Mouse (Mus musculus): ENCODE results near the gene Gm5475. TPM values are rescaled to one million over a fixed set of nuclear protein-coding genes. Genes with fewer than 3 reads are reported as not detected.

Gm5475 gene
- polyA plus RNA-seq (2014; fragmentation: Illumina TruSeq; extraction: RNeasy Lipid Tissue Mini Kit (QIAGEN cat#74804); ENCODE audit: low read depth, low replicate concordance), result not detected

GRCm38 (mm10) chr15:100421758-100422197 lies at the start of gene Gm5475:
Gene Gm5475, plus strand, starts transcription at chr15:100422147.

GRCm38 (mm10) chr15:100424396-100425122 lies 2.6 kb downstream of the Gm5475 start, which contains the start of gene Slc11a2:
Gene Slc11a2, minus strand, starts transcription at chr15:100425072.

GRCm38 (mm10) chr15:100468295-100469188 lies 46.6 kb downstream of the Gm5475 start, which contains the start of gene Letmd1:
Gene Letmd1, plus strand, starts transcription at chr15:100469023.

Other genes starting within 250 kb of the Gm5475 start
- 115 TPM for gene Atf1, start 194.3 kb upstream of the Gm5475 start, polyA plus RNA-seq (2014; fragmentation: Illumina TruSeq; extraction: RNeasy Lipid Tissue Mini Kit (QIAGEN cat#74804); ENCODE audit: low read depth, low replicate concordance)
- gene Tmprss12, start 141.3 kb upstream of the Gm5475 start, polyA plus RNA-seq (2014; fragmentation: Illumina TruSeq; extraction: RNeasy Lipid Tissue Mini Kit (QIAGEN cat#74804); ENCODE audit: low read depth, low replicate concordance), result not detected
- gene Mettl7a1, start 118.0 kb upstream of the Gm5475 start, polyA plus RNA-seq (2014; fragmentation: Illumina TruSeq; extraction: RNeasy Lipid Tissue Mini Kit (QIAGEN cat#74804); ENCODE audit: low read depth, low replicate concordance), result 155 TPM
- not detected for gene Mettl7a3, start 87.2 kb upstream of the Gm5475 start, polyA plus RNA-seq (2014; fragmentation: Illumina TruSeq; extraction: RNeasy Lipid Tissue Mini Kit (QIAGEN cat#74804); ENCODE audit: low read depth, low replicate concordance)
- gene Methig1, start 69.0 kb upstream of the Gm5475 start, polyA plus RNA-seq (2014; fragmentation: Illumina TruSeq; extraction: RNeasy Lipid Tissue Mini Kit (QIAGEN cat#74804); ENCODE audit: low read depth, low replicate concordance), result not detected
- not detected for gene Mettl7a2, start 68.9 kb upstream of the Gm5475 start, polyA plus RNA-seq (2014; fragmentation: Illumina TruSeq; extraction: RNeasy Lipid Tissue Mini Kit (QIAGEN cat#74804); ENCODE audit: low read depth, low replicate concordance)
- gene Higd1c, start 57.6 kb upstream of the Gm5475 start, polyA plus RNA-seq (2014; fragmentation: Illumina TruSeq; extraction: RNeasy Lipid Tissue Mini Kit (QIAGEN cat#74804); ENCODE audit: low read depth, low replicate concordance), result not detected
- gene Slc11a2, start 2.9 kb downstream of the Gm5475 start, polyA plus RNA-seq (2014; fragmentation: Illumina TruSeq; extraction: RNeasy Lipid Tissue Mini Kit (QIAGEN cat#74804); ENCODE audit: low read depth, low replicate concordance), result 18.3 TPM
- 57.9 TPM for gene Letmd1, start 46.9 kb downstream of the Gm5475 start, polyA plus RNA-seq (2014; fragmentation: Illumina TruSeq; extraction: RNeasy Lipid Tissue Mini Kit (QIAGEN cat#74804); ENCODE audit: low read depth, low replicate concordance)
- gene Csrnp2, start 73.3 kb downstream of the Gm5475 start, polyA plus RNA-seq (2014; fragmentation: Illumina TruSeq; extraction: RNeasy Lipid Tissue Mini Kit (QIAGEN cat#74804); ENCODE audit: low read depth, low replicate concordance), result 3.6 TPM
- 8.3 TPM for gene Tfcp2, start 129.9 kb downstream of the Gm5475 start, polyA plus RNA-seq (2014; fragmentation: Illumina TruSeq; extraction: RNeasy Lipid Tissue Mini Kit (QIAGEN cat#74804); ENCODE audit: low read depth, low replicate concordance)
- gene Pou6f1, start 177.8 kb downstream of the Gm5475 start, polyA plus RNA-seq (2014; fragmentation: Illumina TruSeq; extraction: RNeasy Lipid Tissue Mini Kit (QIAGEN cat#74804); ENCODE audit: low read depth, low replicate concordance), result 3.3 TPM
- gene Dazap2, start 193.2 kb downstream of the Gm5475 start, polyA plus RNA-seq (2014; fragmentation: Illumina TruSeq; extraction: RNeasy Lipid Tissue Mini Kit (QIAGEN cat#74804); ENCODE audit: low read depth, low replicate concordance), result 295 TPM
- not detected for gene Smagp, start 214.8 kb downstream of the Gm5475 start, polyA plus RNA-seq (2014; fragmentation: Illumina TruSeq; extraction: RNeasy Lipid Tissue Mini Kit (QIAGEN cat#74804); ENCODE audit: low read depth, low replicate concordance)
- gene Bin2, start 247.4 kb downstream of the Gm5475 start, polyA plus RNA-seq (2014; fragmentation: Illumina TruSeq; extraction: RNeasy Lipid Tissue Mini Kit (QIAGEN cat#74804); ENCODE audit: low read depth, low replicate concordance), result 2.2 TPM

Measured in adrenal gland, adult 10 weeks (tissue).